Mouse (Mus musculus): Measurements from ENCODE around the gene Slc25a29.

Gene Slc25a29

GRCm38 (mm10) chr12:108794078-108794711, 41.5 kb downstream of the Slc25a29 start:
- peak; percentile 66 to 68 for DNase-seq

GRCm38 (mm10) chr12:108793453-108793941, 42.2 kb downstream of the Slc25a29 start:
- peak in 1 of 2 experiments; percentile 17 for DNase-seq

- DNase-seq, result peak; percentile 98
Observed at GRCm38 (mm10) chr12:108792546-108793452, 42.9 kb downstream of the Slc25a29 start, which contains the start of gene Yy1. TSS of gene Yy1 (plus strand) at chr12:108792973.

GRCm38 (mm10) chr12:108792152-108792545, 43.5 kb downstream of the Slc25a29 start:
- peak; percentile 75 for DNase-seq

- no peak for DNase-seq
Observed at GRCm38 (mm10) chr12:108787329-108787728, 48.4 kb downstream of the Slc25a29 start.

- no peak for DNase-seq
Observed at GRCm38 (mm10) chr12:108785161-108785560, 50.5 kb downstream of the Slc25a29 start.

GRCm38 (mm10) chr12:108780108-108780877, 55.4 kb downstream of the Slc25a29 start:
- DNase-seq, result no peak

Measured in kidney, adult 8-10 months (tissue).